Mouse (Mus musculus) embryo, embryonic 9.5 days (tissue): Measurements from ENCODE around the gene 4933415A04Rik.

ENCODE experiments used
- DNase-seq: peaks from one replicate; pipeline ENCODE4 v3.0.0-alpha.2; 2017; ENCODE audit errors: extremely low spot score

The 4933415A04Rik gene

GRCm38 (mm10) chr11:43575061-43575375, 11.8 kb upstream of the 4933415A04Rik start:
- DNase-seq: no peak

- peak; percentile 63 for DNase-seq
These were observed 11.3 kb upstream of the 4933415A04Rik start for GRCm38 (mm10) chr11:43575376-43576151.

- DNase-seq: no peak
These were observed 8.9 kb upstream of the 4933415A04Rik start for GRCm38 (mm10) chr11:43577713-43578478.

- no peak for DNase-seq
These were observed 1.4 kb upstream of the 4933415A04Rik start for GRCm38 (mm10) chr11:43585211-43586005.

- no peak for DNase-seq
These were observed 2.8 kb downstream of the 4933415A04Rik start for GRCm38 (mm10) chr11:43589530-43590072.

- no peak for DNase-seq
These were observed 14.6 kb downstream of the 4933415A04Rik start, which contains the start of gene Fabp6 for GRCm38 (mm10) chr11:43601440-43601839. TSS of gene Fabp6 (minus strand) at chr11:43601540.

GRCm38 (mm10) chr11:43604207-43604606, 17.4 kb downstream of the 4933415A04Rik start:
- no peak for DNase-seq

GRCm38 (mm10) chr11:43604891-43605290, 18.1 kb downstream of the 4933415A04Rik start:
- no peak for DNase-seq

GRCm38 (mm10) chr11:43605859-43606258, 19.0 kb downstream of the 4933415A04Rik start:
- no peak for DNase-seq

- DNase-seq: no peak
These were observed 21.6 kb downstream of the 4933415A04Rik start for GRCm38 (mm10) chr11:43608440-43608839.

GRCm38 (mm10) chr11:43610006-43610661, 23.3 kb downstream of the 4933415A04Rik start:
- no peak for DNase-seq

GRCm38 (mm10) chr11:43610662-43611033, 23.8 kb downstream of the 4933415A04Rik start:
- no peak for DNase-seq

GRCm38 (mm10) chr11:43612834-43613488, 26.1 kb downstream of the 4933415A04Rik start:
- DNase-seq: peak; percentile 89

- DNase-seq: no peak
These were observed 31.1 kb downstream of the 4933415A04Rik start for GRCm38 (mm10) chr11:43617924-43618323.

- no peak for DNase-seq
These were observed 31.6 kb downstream of the 4933415A04Rik start for GRCm38 (mm10) chr11:43618403-43618802.

- no peak for DNase-seq
These were observed 34.9 kb downstream of the 4933415A04Rik start for GRCm38 (mm10) chr11:43621769-43622168.

GRCm38 (mm10) chr11:43624341-43624740, 37.5 kb downstream of the 4933415A04Rik start:
- DNase-seq: no peak

- DNase-seq: peak; percentile 37
These were observed 39.6 kb downstream of the 4933415A04Rik start for GRCm38 (mm10) chr11:43626300-43626926.

GRCm38 (mm10) chr11:43626927-43627645, 40.2 kb downstream of the 4933415A04Rik start:
- DNase-seq: no peak

GRCm38 (mm10) chr11:43631645-43632044, 44.8 kb downstream of the 4933415A04Rik start:
- DNase-seq: no peak
